Mouse (Mus musculus): Measurements from ENCODE around the gene Cda. TPM values are rescaled to one million over a fixed set of nuclear protein-coding genes. Genes with fewer than 3 reads are reported as not detected.

Gene Cda
- polyA plus RNA-seq, 1 experiment from 2014 or later: 7.3 TPM

DNA sequence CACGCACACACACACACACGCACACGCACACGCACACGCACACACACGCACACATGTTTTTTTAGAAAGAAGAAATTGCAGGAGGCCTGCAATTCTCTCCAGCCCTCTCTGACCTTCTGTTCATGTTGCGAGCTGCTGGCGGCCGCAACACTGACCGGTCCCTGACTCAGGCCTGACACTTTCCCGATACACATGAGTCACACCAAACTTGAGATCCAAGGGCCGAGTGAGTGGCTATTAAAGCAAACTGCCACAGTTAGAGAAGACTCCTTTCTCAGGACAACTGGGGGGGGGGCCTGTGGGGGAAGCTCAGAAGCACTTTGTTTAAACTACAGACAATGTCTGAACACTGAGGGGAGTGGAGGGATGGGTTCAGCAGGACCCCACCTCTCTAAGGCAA, 11.2 kb downstream of the Cda start:
- no peak overlapping the region for H3K27ac ChIP-seq (ENCODE audit: low read length)
- no peak for ATAC-seq (replicated peaks; ENCODE audit: extremely low read depth, insufficient read depth, low FRiP score)
- 85% methylated on average over 12 of the region's 12 CpGs for WGBS
- H3K4me2 ChIP-seq (ENCODE audit: low read depth, low read length): no peak overlapping the region
- no peak overlapping the region for H3K9ac ChIP-seq (ENCODE audit: low read length)
- H3K4me3 ChIP-seq (ENCODE audit: low read length): no peak overlapping the region
- H3K36me3 ChIP-seq (ENCODE audit: control insufficient read depth, insufficient read depth): no peaks in the 10 kb centered on the region
- H3K9me3 ChIP-seq (replicated peaks; ENCODE audit: control insufficient read depth, low read length): peaks cover under 1% of the 10 kb centered on the region; the same call in 1 of the 2 replicates
- H3K27me3 ChIP-seq (ENCODE audit: control insufficient read depth, insufficient read depth, low read length): peaks cover 5% of the 10 kb centered on the region
- H3K4me1 ChIP-seq (ENCODE audit: control insufficient read depth, insufficient read depth, low read length): peaks cover 7% of the 10 kb centered on the region

DNA sequence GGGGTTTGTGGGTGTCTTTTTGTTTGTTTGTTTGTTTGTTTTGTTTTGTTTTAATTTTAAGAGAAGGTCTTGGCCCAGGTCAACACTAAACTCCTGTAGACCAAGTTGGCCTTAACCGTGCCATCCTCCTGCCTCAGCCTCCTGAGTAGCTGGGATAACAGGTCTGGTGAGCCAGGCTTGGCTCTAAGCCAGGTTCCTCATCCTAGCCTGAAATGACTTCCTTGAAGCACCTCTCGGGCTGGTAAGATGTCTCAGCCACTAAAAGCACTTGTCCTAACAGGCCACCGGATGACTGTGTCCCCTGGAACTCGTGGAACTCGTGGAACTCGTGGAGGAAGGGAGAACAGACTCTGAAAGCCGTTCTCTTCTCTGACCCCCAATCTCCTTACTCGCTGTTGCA, 11.7 kb downstream of the Cda start:
- WGBS: 80% methylated on average over 8 of the region's 8 CpGs
- Histone ChIP-seq H3K36me3 (ENCODE audit: control insufficient read depth, insufficient read depth) (no peaks in the 10 kb centered on the region), H3K4me1 (ENCODE audit: control insufficient read depth, insufficient read depth, low read length) (peaks cover 7% of the 10 kb centered on the region), H3K4me3 (ENCODE audit: low read length) (no peak overlapping the region), H3K4me2 (ENCODE audit: low read depth, low read length) (no peak overlapping the region), H3K9me3 (replicated peaks; ENCODE audit: control insufficient read depth, low read length) (peaks cover 4% of the 10 kb centered on the region; the same call in 1 of the 2 replicates), H3K27me3 (ENCODE audit: control insufficient read depth, insufficient read depth, low read length) (peaks cover 5% of the 10 kb centered on the region), H3K27ac (ENCODE audit: low read length) (no peak overlapping the region), H3K9ac (ENCODE audit: low read length) (no peak overlapping the region)
- no peak for ATAC-seq (replicated peaks; ENCODE audit: extremely low read depth, insufficient read depth, low FRiP score)

DNA sequence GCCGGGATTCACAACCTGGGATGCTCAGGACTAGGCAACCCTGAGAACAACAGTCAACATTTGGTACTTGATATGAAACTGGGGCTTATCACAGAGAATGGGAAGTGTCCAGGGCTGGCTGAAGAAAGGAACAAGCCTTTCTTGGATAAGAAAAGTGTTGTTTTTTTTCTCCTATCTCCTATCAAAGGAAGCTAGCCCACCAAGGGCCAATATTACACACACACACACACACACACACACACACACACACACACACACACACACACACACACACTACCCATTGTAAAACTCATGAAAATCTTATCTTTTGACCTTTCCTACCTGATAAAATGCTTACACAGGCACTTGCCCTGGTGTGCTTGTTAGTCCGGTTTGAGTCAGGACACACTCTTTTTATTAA, 12.3 kb downstream of the Cda start:
- peaks cover 7% of the 10 kb centered on the region for H3K4me1 ChIP-seq (ENCODE audit: control insufficient read depth, insufficient read depth, low read length)
- H3K36me3 ChIP-seq (ENCODE audit: control insufficient read depth, insufficient read depth): no peaks in the 10 kb centered on the region
- ATAC-seq (replicated peaks; ENCODE audit: extremely low read depth, insufficient read depth, low FRiP score): no peak
- H3K4me3 ChIP-seq (ENCODE audit: low read length): no peak overlapping the region
- H3K27ac ChIP-seq (ENCODE audit: low read length): no peak overlapping the region
- H3K4me2 ChIP-seq (ENCODE audit: low read depth, low read length): no peak overlapping the region
- H3K27me3 ChIP-seq (ENCODE audit: control insufficient read depth, insufficient read depth, low read length): no peaks in the 10 kb centered on the region; the same call in 1 of the 2 replicates
- H3K9me3 ChIP-seq (replicated peaks; ENCODE audit: control insufficient read depth, low read length): peaks cover 4% of the 10 kb centered on the region; the same call in 1 of the 2 replicates
- no peak overlapping the region for H3K9ac ChIP-seq (ENCODE audit: low read length)
- 64% methylated on average over 2 of the region's 2 CpGs for WGBS

DNA sequence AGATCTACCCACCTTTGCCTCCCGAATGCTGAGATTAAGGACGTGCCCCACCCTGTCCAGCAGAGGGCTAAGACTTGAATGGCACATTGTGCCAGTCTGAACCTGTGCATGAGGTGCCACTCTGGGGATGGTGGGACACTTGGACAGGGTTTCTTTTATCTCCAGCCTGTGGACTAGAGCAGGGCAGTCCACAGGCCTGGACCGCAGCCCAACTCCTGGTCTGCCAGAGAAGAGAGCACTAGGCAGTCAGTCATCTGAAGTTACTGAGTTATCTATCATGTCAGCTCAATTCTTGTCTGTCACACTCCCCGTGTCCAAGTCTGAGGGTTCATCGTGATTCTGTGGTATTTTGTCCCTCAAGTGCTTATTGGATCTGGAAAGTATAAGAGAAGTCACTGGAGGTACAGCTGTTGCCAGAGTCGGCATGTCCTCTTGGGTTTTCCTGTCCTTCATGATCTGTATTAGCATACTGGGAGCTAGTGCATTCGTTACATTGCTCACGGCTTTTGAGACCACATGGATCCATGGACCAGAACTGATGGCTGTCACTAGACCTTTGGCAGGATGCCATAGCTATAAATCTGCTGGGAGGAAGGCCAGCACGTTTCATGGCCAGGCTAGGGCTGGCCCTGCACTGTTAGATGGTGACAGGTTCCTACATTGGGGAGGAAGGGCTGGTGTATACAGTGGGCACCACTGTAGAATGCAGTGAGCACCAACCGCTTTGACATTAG, 14.2 kb downstream of the Cda start:
- H3K4me2 ChIP-seq (ENCODE audit: low read depth, low read length): no peak overlapping the region
- 56% methylated on average over 10 of the region's 10 CpGs for WGBS
- ATAC-seq (replicated peaks; ENCODE audit: extremely low read depth, insufficient read depth, low FRiP score): peak; percentile 41; the same call in 1 of the 2 replicates
- H3K27ac ChIP-seq (ENCODE audit: low read length): no peak overlapping the region
- H3K36me3 ChIP-seq (ENCODE audit: control insufficient read depth, insufficient read depth): no peaks in the 10 kb centered on the region
- H3K27me3 ChIP-seq (ENCODE audit: control insufficient read depth, insufficient read depth, low read length): no peaks in the 10 kb centered on the region; the same call in 1 of the 2 replicates
- H3K4me1 ChIP-seq (ENCODE audit: control insufficient read depth, insufficient read depth, low read length): peaks cover 7% of the 10 kb centered on the region
- no peak overlapping the region for H3K4me3 ChIP-seq (ENCODE audit: low read length)
- no peak overlapping the region for H3K9ac ChIP-seq (ENCODE audit: low read length)
- H3K9me3 ChIP-seq (replicated peaks; ENCODE audit: control insufficient read depth, low read length): peaks cover 4% of the 10 kb centered on the region; the same call in 1 of the 2 replicates

DNA sequence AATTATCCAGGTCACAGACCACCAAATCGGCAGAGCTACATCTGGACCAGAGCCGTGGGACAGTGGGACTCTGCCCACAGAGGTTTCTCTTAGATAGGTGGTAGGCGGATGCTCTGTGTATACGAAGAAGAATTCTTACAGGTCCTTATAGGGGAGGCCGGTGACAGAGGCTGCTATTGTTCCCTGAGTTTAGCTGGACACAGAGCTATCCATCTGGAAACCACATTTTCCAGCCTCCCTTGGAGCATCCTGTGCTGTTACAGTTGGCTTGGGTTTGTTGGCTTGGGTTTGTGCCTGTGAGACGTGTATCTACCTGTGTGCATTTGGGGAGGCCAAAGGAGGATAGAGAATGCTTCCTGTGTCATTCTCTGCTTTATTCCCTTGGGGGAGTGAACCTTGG, 15.1 kb downstream of the Cda start:
- WGBS: 84% methylated on average over 6 of the region's 6 CpGs
- no peak overlapping the region for H3K27ac ChIP-seq (ENCODE audit: low read length)
- no peaks in the 10 kb centered on the region; the same call in 1 of the 2 replicates for H3K27me3 ChIP-seq (ENCODE audit: control insufficient read depth, insufficient read depth, low read length)
- no peak overlapping the region for H3K4me2 ChIP-seq (ENCODE audit: low read depth, low read length)
- no peaks in the 10 kb centered on the region for H3K36me3 ChIP-seq (ENCODE audit: control insufficient read depth, insufficient read depth)
- no peak overlapping the region for H3K4me3 ChIP-seq (ENCODE audit: low read length)
- H3K9me3 ChIP-seq (replicated peaks; ENCODE audit: control insufficient read depth, low read length): peaks cover 4% of the 10 kb centered on the region; the same call in 1 of the 2 replicates
- ATAC-seq (replicated peaks; ENCODE audit: extremely low read depth, insufficient read depth, low FRiP score): no peak
- H3K4me1 ChIP-seq (ENCODE audit: control insufficient read depth, insufficient read depth, low read length): peaks cover 7% of the 10 kb centered on the region
- no peak overlapping the region for H3K9ac ChIP-seq (ENCODE audit: low read length)

DNA sequence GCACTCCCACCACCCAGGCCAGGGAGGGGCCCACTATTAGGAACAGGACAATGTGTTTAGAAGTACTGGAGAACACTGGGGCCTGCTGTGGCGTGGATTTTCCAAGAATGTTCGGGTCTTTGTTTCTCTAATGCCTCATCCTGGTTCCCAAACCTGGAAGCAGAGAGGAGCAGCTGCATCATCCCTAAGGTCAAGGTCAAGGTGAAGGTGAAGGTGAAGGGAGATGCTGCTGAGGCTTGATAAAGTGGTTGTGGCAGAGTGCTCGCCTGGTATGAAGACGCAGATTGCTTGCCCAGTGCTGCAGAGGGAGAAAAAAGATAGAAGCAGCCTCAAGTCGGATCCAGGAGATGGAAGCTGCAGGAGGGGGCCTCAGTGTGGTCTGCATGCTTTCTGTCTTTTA, 16.0 kb downstream of the Cda start:
- H3K36me3 ChIP-seq (ENCODE audit: control insufficient read depth, insufficient read depth): no peaks in the 10 kb centered on the region
- H3K9me3 ChIP-seq (replicated peaks; ENCODE audit: control insufficient read depth, low read length): peaks cover 4% of the 10 kb centered on the region; the same call in 1 of the 2 replicates
- H3K27me3 ChIP-seq (ENCODE audit: control insufficient read depth, insufficient read depth, low read length): no peaks in the 10 kb centered on the region; the same call in 1 of the 2 replicates
- H3K4me2 ChIP-seq (ENCODE audit: low read depth, low read length): no peak overlapping the region
- peaks cover 7% of the 10 kb centered on the region for H3K4me1 ChIP-seq (ENCODE audit: control insufficient read depth, insufficient read depth, low read length)
- WGBS: 88% methylated on average over 5 of the region's 5 CpGs
- H3K4me3 ChIP-seq (ENCODE audit: low read length): no peak overlapping the region
- H3K9ac ChIP-seq (ENCODE audit: low read length): no peak overlapping the region
- no peak for ATAC-seq (replicated peaks; ENCODE audit: extremely low read depth, insufficient read depth, low FRiP score)
- H3K27ac ChIP-seq (ENCODE audit: low read length): no peak overlapping the region

DNA sequence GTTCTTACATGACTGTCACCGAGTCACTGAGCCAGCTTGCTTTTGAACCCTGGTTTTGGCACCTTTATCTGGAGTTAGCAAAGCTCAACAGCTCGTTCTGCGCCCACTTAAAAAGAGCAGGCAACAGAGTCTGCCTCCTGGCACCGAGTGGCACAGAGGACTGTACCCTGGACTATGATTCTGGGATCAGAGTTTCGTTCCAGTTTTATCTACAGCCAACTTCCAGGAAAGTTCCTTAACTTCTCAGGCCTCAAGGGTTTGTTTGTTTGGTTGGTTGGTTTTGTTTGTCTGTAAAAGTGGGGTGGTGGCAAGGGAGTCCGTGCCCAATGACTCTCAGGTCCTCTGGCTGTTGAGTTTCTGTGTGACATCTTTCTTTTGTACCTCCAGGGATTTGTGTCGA, 19.1 kb downstream of the Cda start:
- Histone ChIP-seq H3K9me3 (replicated peaks; ENCODE audit: control insufficient read depth, low read length) (peaks cover 4% of the 10 kb centered on the region; the same call in 1 of the 2 replicates), H3K4me1 (ENCODE audit: control insufficient read depth, insufficient read depth, low read length) (peaks cover 5% of the 10 kb centered on the region), H3K27me3 (ENCODE audit: control insufficient read depth, insufficient read depth, low read length) (no peaks in the 10 kb centered on the region; the same call in 1 of the 2 replicates), H3K4me3 (ENCODE audit: low read length) (no peak overlapping the region), H3K27ac (ENCODE audit: low read length) (no peak overlapping the region), H3K9ac (ENCODE audit: low read length) (no peak overlapping the region), H3K4me2 (ENCODE audit: low read depth, low read length) (no peak overlapping the region), H3K36me3 (ENCODE audit: control insufficient read depth, insufficient read depth) (no peaks in the 10 kb centered on the region)
- ATAC-seq (replicated peaks; ENCODE audit: extremely low read depth, insufficient read depth, low FRiP score): no peak
- 72% methylated on average over 7 of the region's 7 CpGs for WGBS

DNA sequence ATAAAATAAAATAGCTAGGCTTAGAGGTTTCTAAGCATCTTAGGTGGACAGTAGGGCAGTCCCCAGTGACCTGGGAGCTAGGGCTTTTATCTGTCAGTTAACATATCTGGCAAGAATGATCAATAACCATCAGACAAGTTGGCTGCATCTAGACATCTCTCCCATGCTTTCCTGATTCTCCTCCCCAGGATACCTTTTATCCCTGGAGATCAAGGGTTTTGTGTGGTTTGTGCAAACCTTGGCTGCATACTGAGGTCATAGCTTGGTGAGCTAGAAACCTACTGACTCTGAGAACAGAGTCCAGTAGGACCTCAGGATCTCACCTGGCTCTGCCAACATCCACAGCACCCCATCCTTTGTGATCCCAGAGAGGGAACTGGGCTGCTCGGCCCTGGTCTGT, 20.5 kb downstream of the Cda start:
- WGBS: 63% methylated on average over 1 of the region's 1 CpGs
- Histone ChIP-seq H3K27me3 (ENCODE audit: control insufficient read depth, insufficient read depth, low read length) (no peaks in the 10 kb centered on the region; the same call in 1 of the 2 replicates), H3K4me3 (ENCODE audit: low read length) (no peak overlapping the region), H3K36me3 (ENCODE audit: control insufficient read depth, insufficient read depth) (no peaks in the 10 kb centered on the region), H3K9me3 (replicated peaks; ENCODE audit: control insufficient read depth, low read length) (peaks cover 4% of the 10 kb centered on the region; the same call in 1 of the 2 replicates), H3K4me1 (ENCODE audit: control insufficient read depth, insufficient read depth, low read length) (peaks cover 13% of the 10 kb centered on the region), H3K4me2 (ENCODE audit: low read depth, low read length) (no peak overlapping the region), H3K9ac (ENCODE audit: low read length) (no peak overlapping the region), H3K27ac (ENCODE audit: low read length) (no peak overlapping the region)
- ATAC-seq (replicated peaks; ENCODE audit: extremely low read depth, insufficient read depth, low FRiP score): no peak

DNA sequence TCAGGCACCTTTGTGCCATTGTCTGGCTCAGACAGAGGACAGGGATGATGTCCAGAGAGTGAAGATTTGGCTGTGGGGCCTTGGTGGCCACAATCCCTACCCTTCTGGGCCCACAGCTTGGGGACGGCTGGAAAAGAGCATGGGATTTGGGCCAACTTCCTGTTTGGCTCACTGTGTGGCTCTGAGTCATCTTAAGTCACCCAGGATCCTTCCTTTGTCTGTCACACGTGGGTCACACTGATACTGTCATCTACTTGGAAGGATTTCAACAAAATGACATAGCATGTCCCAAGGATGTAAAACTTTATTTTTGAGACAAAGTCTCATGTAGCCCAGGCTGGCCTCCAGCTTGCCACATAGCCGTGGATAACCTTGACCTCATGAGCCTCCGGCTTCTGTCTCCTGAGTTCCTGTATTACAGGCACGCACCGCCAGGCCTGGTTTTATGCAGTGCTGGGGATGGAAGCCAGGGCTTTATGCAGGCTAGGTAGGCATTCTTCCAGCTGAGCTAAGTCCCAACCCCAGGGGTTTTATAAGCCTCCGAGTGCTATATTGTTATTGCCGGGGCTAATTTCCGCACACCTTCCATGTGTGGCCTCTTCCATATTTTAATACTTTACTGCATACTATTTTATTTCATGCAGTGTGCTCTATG, 22.8 kb downstream of the Cda start:
- Histone ChIP-seq H3K36me3 (ENCODE audit: control insufficient read depth, insufficient read depth) (no peaks in the 10 kb centered on the region), H3K4me2 (ENCODE audit: low read depth, low read length) (no peak overlapping the region), H3K4me1 (ENCODE audit: control insufficient read depth, insufficient read depth, low read length) (peaks cover 17% of the 10 kb centered on the region), H3K4me3 (ENCODE audit: low read length) (no peak overlapping the region), H3K27me3 (ENCODE audit: control insufficient read depth, insufficient read depth, low read length) (no peaks in the 10 kb centered on the region), H3K27ac (ENCODE audit: low read length) (peak overlapping the region; percentile 27), H3K9me3 (replicated peaks; ENCODE audit: control insufficient read depth, low read length) (no peaks in the 10 kb centered on the region), H3K9ac (ENCODE audit: low read length) (no peak overlapping the region)
- 63% methylated on average over 9 of the region's 9 CpGs for whole genome bisulfite sequencing
- ATAC-seq (replicated peaks; ENCODE audit: extremely low read depth, insufficient read depth, low FRiP score): no peak; the same call in 1 of the 2 replicates
